Mouse (Mus musculus): Measurements from ENCODE around the gene Vsig1.

DNA sequence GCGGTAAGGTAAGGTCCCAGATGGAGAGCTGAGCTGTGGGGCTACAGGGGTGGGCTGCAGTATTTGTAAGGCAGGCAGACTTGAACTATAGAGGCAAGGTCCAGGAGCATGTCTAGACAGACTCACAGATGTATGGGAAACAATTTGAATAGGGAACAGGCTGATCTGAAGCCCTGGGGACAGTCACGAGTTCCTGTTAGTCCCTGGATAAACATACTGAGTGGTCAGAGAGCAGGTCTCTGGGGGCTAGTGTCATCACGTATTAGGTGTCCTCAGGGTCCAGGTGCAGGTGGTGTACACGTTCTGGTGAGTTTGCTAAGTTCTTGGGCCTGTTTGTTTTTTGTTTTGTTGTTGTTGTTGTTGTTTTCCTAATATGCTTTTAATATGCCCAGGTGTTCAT, 72.8 kb downstream of the Vsig1 start:
- TF ChIP-seq POLR2A (IDR thresholded peaks at IDR 0.05; ENCODE audit: insufficient read depth, low read depth, low read length) (no peak), EP300 (IDR thresholded peaks at IDR 0.05; ENCODE audit: insufficient read depth, low read depth, low read length) (no peak)
